Mouse (Mus musculus): ENCODE results near the gene 4930452B06Rik. TPM values are rescaled to one million over a fixed set of nuclear protein-coding genes. Genes with fewer than 3 reads are reported as not detected.
"Not testable (repeated sequence)": the region's sequence is repeated elsewhere in the genome, so short reads cannot be mapped to it uniquely, and the experiment has no call there.

Gene 4930452B06Rik
- polyA plus RNA-seq, 1 experiment from 2014 or later, result 11.1 TPM

GRCm38 (mm10) chr14:8551006-8551405, 115.0 kb downstream of the 4930452B06Rik start:
- not testable (repeated sequence) for ATAC-seq (ENCODE audit: low FRiP score, low TSS enrichment); H3K4me1 ChIP-seq (ENCODE audit: insufficient read depth, low read length); H3K27me3 ChIP-seq (ENCODE audit: insufficient read depth, low read length); H3K36me3 ChIP-seq (ENCODE audit: insufficient read depth, low read length); H3K4me3 ChIP-seq (ENCODE audit: low read length); H3K27ac ChIP-seq (ENCODE audit: low read length); H3K4me2 ChIP-seq (replicated peaks; ENCODE audit: low read depth, low read length); H3K9ac ChIP-seq (replicated peaks; ENCODE audit: low read length); H3K9me3 ChIP-seq (ENCODE audit: low read length)
- WGBS, result 91% methylated on average over 2 of the region's 2 CpGs

- H3K9ac ChIP-seq (replicated peaks; ENCODE audit: low read length), result no peak overlapping the region
- ATAC-seq (ENCODE audit: low FRiP score, low TSS enrichment), result no peak
- 67% methylated on average over 4 of the region's 4 CpGs for WGBS
These were observed 116.9 kb downstream of the 4930452B06Rik start for GRCm38 (mm10) chr14:8549108-8549507.

GRCm38 (mm10) chr14:8536024-8536423, 130.0 kb downstream of the 4930452B06Rik start:
- Histone ChIP-seq H3K9ac (replicated peaks; ENCODE audit: low read length) (no peak overlapping the region), H3K36me3 (ENCODE audit: insufficient read depth, low read length) (no peaks in the 10 kb centered on the region), H3K9me3 (ENCODE audit: low read length) (no peaks in the 10 kb centered on the region), H3K27me3 (ENCODE audit: insufficient read depth, low read length) (no peaks in the 10 kb centered on the region), H3K4me3 (ENCODE audit: low read length) (no peak overlapping the region), H3K27ac (ENCODE audit: low read length) (no peak overlapping the region), H3K4me1 (ENCODE audit: insufficient read depth, low read length) (no peaks in the 10 kb centered on the region), H3K4me2 (replicated peaks; ENCODE audit: low read depth, low read length) (no peak overlapping the region)
- WGBS, result 95% methylated on average over 3 of the region's 3 CpGs
- no peak for ATAC-seq (ENCODE audit: low FRiP score, low TSS enrichment)

More at GRCm38 (mm10) chr14:8549108-8549507, 116.9 kb downstream of the 4930452B06Rik start:
- H3K27ac ChIP-seq (ENCODE audit: low read length), result no peak overlapping the region
- H3K4me2 ChIP-seq (replicated peaks; ENCODE audit: low read depth, low read length), result no peak overlapping the region
- no peaks in the 10 kb centered on the region for H3K27me3 ChIP-seq (ENCODE audit: insufficient read depth, low read length)
- no peak overlapping the region for H3K4me3 ChIP-seq (ENCODE audit: low read length)
- H3K4me1 ChIP-seq (ENCODE audit: insufficient read depth, low read length), result no peaks in the 10 kb centered on the region
- H3K36me3 ChIP-seq (ENCODE audit: insufficient read depth, low read length), result no peaks in the 10 kb centered on the region
- H3K9me3 ChIP-seq (ENCODE audit: low read length), result peaks cover 3% of the 10 kb centered on the region; the same call in 1 of the 2 replicates

GRCm38 (mm10) chr14:8525232-8525631, 140.8 kb downstream of the 4930452B06Rik start:
- H3K36me3 ChIP-seq (ENCODE audit: insufficient read depth, low read length), result no peaks in the 10 kb centered on the region
- WGBS, result 89% methylated on average over 6 of the region's 6 CpGs
- H3K4me2 ChIP-seq (replicated peaks; ENCODE audit: low read depth, low read length), result no peak overlapping the region
- no peak overlapping the region for H3K4me3 ChIP-seq (ENCODE audit: low read length)
- H3K4me1 ChIP-seq (ENCODE audit: insufficient read depth, low read length), result no peaks in the 10 kb centered on the region
- H3K27ac ChIP-seq (ENCODE audit: low read length), result no peak overlapping the region
- peaks cover 3% of the 10 kb centered on the region for H3K9me3 ChIP-seq (ENCODE audit: low read length)
- no peaks in the 10 kb centered on the region for H3K27me3 ChIP-seq (ENCODE audit: insufficient read depth, low read length)
- no peak for ATAC-seq (ENCODE audit: low FRiP score, low TSS enrichment)
- H3K9ac ChIP-seq (replicated peaks; ENCODE audit: low read length), result no peak overlapping the region

- H3K27ac ChIP-seq (ENCODE audit: low read length), result no peak overlapping the region
- H3K4me1 ChIP-seq (ENCODE audit: insufficient read depth, low read length), result no peaks in the 10 kb centered on the region
- H3K36me3 ChIP-seq (ENCODE audit: insufficient read depth, low read length), result no peaks in the 10 kb centered on the region
- H3K27me3 ChIP-seq (ENCODE audit: insufficient read depth, low read length), result no peaks in the 10 kb centered on the region
- no peak overlapping the region for H3K9ac ChIP-seq (replicated peaks; ENCODE audit: low read length)
- 61% methylated on average over 6 of the region's 6 CpGs for WGBS
- no peak overlapping the region for H3K4me3 ChIP-seq (ENCODE audit: low read length)
- no peak for ATAC-seq (ENCODE audit: low FRiP score, low TSS enrichment)
- no peaks in the 10 kb centered on the region for H3K9me3 ChIP-seq (ENCODE audit: low read length)
- no peak overlapping the region for H3K4me2 ChIP-seq (replicated peaks; ENCODE audit: low read depth, low read length)
These were observed 148.4 kb downstream of the 4930452B06Rik start for GRCm38 (mm10) chr14:8517681-8518080.

- Histone ChIP-seq H3K27me3 (ENCODE audit: insufficient read depth, low read length) (no peaks in the 10 kb centered on the region), H3K27ac (ENCODE audit: low read length) (no peak overlapping the region), H3K9me3 (ENCODE audit: low read length) (no peaks in the 10 kb centered on the region), H3K36me3 (ENCODE audit: insufficient read depth, low read length) (no peaks in the 10 kb centered on the region), H3K4me1 (ENCODE audit: insufficient read depth, low read length) (no peaks in the 10 kb centered on the region), H3K4me2 (replicated peaks; ENCODE audit: low read depth, low read length) (no peak overlapping the region), H3K9ac (replicated peaks; ENCODE audit: low read length) (no peak overlapping the region), H3K4me3 (ENCODE audit: low read length) (no peak overlapping the region)
- WGBS, result 96% methylated on average over 3 of the region's 3 CpGs
- no peak for ATAC-seq (ENCODE audit: low FRiP score, low TSS enrichment)
These were observed 152.0 kb downstream of the 4930452B06Rik start for GRCm38 (mm10) chr14:8514071-8514470.

GRCm38 (mm10) chr14:8511276-8511675, 154.8 kb downstream of the 4930452B06Rik start:
- no peak for ATAC-seq (ENCODE audit: low FRiP score, low TSS enrichment)
- Histone ChIP-seq H3K4me1 (ENCODE audit: insufficient read depth, low read length) (no peaks in the 10 kb centered on the region), H3K27ac (ENCODE audit: low read length) (no peak overlapping the region), H3K27me3 (ENCODE audit: insufficient read depth, low read length) (no peaks in the 10 kb centered on the region), H3K4me2 (replicated peaks; ENCODE audit: low read depth, low read length) (no peak overlapping the region), H3K4me3 (ENCODE audit: low read length) (no peak overlapping the region), H3K36me3 (ENCODE audit: insufficient read depth, low read length) (no peaks in the 10 kb centered on the region), H3K9ac (replicated peaks; ENCODE audit: low read length) (no peak overlapping the region), H3K9me3 (ENCODE audit: low read length) (no peaks in the 10 kb centered on the region)
- WGBS, result 70% methylated on average over 4 of the region's 4 CpGs

GRCm38 (mm10) chr14:8510288-8510959, 155.6 kb downstream of the 4930452B06Rik start:
- H3K36me3 ChIP-seq (ENCODE audit: insufficient read depth, low read length), result no peaks in the 10 kb centered on the region
- H3K4me2 ChIP-seq (replicated peaks; ENCODE audit: low read depth, low read length), result no peak overlapping the region
- H3K9ac ChIP-seq (replicated peaks; ENCODE audit: low read length), result no peak overlapping the region
- WGBS, result 88% methylated on average over 10 of the region's 10 CpGs
- H3K27ac ChIP-seq (ENCODE audit: low read length), result no peak overlapping the region
- no peaks in the 10 kb centered on the region for H3K4me1 ChIP-seq (ENCODE audit: insufficient read depth, low read length)
- no peaks in the 10 kb centered on the region for H3K27me3 ChIP-seq (ENCODE audit: insufficient read depth, low read length)
- no peaks in the 10 kb centered on the region for H3K9me3 ChIP-seq (ENCODE audit: low read length)
- no peak for ATAC-seq (ENCODE audit: low FRiP score, low TSS enrichment)
- H3K4me3 ChIP-seq (ENCODE audit: low read length), result no peak overlapping the region

GRCm38 (mm10) chr14:8508669-8509068, 157.4 kb downstream of the 4930452B06Rik start:
- Histone ChIP-seq H3K4me2 (replicated peaks; ENCODE audit: low read depth, low read length) (no peak overlapping the region), H3K36me3 (ENCODE audit: insufficient read depth, low read length) (no peaks in the 10 kb centered on the region), H3K9ac (replicated peaks; ENCODE audit: low read length) (no peak overlapping the region), H3K9me3 (ENCODE audit: low read length) (no peaks in the 10 kb centered on the region), H3K4me1 (ENCODE audit: insufficient read depth, low read length) (no peaks in the 10 kb centered on the region), H3K4me3 (ENCODE audit: low read length) (no peak overlapping the region), H3K27ac (ENCODE audit: low read length) (no peak overlapping the region), H3K27me3 (ENCODE audit: insufficient read depth, low read length) (no peaks in the 10 kb centered on the region)
- no peak for ATAC-seq (ENCODE audit: low FRiP score, low TSS enrichment)

GRCm38 (mm10) chr14:8504206-8504605, 161.8 kb downstream of the 4930452B06Rik start:
- Histone ChIP-seq H3K4me2 (replicated peaks; ENCODE audit: low read depth, low read length) (no peak overlapping the region), H3K4me3 (ENCODE audit: low read length) (no peak overlapping the region), H3K36me3 (ENCODE audit: insufficient read depth, low read length) (no peaks in the 10 kb centered on the region), H3K4me1 (ENCODE audit: insufficient read depth, low read length) (no peaks in the 10 kb centered on the region), H3K9ac (replicated peaks; ENCODE audit: low read length) (no peak overlapping the region), H3K27me3 (ENCODE audit: insufficient read depth, low read length) (no peaks in the 10 kb centered on the region), H3K27ac (ENCODE audit: low read length) (no peak overlapping the region), H3K9me3 (ENCODE audit: low read length) (no peaks in the 10 kb centered on the region)
- 93% methylated on average over 2 of the region's 2 CpGs for WGBS
- no peak for ATAC-seq (ENCODE audit: low FRiP score, low TSS enrichment)

Measured in kidney, embryonic 16.5 days (tissue).